Mouse (Mus musculus): ENCODE data around the gene Per3. TPM values are rescaled to one million over a fixed set of nuclear protein-coding genes. Genes with fewer than 3 reads are reported as not detected.
"Not testable (repeated sequence)": the region's sequence is repeated elsewhere in the genome, so short reads cannot be mapped to it uniquely, and the experiment has no call there.

Gene Per3
- polyA plus RNA-seq, 1 experiment = 0.03 TPM

- H3K4me3 ChIP-seq (replicated peaks) = no peak overlapping the region
- peaks cover 8% of the 10 kb centered on the region for H3K27me3 ChIP-seq (ENCODE audit: control insufficient read depth)
- peaks cover 16% of the 10 kb centered on the region for H3K4me1 ChIP-seq (ENCODE audit: control insufficient read depth)
- TF ChIP-seq TAL1 (IDR thresholded peaks at IDR 0.05; ENCODE audit: low read length) (no peak), GATA1 (IDR thresholded peaks at IDR 0.05; ENCODE audit: low read length) (no peak)
- peaks cover 5% of the 10 kb centered on the region for H3K36me3 ChIP-seq (ENCODE audit: control insufficient read depth)
- H3K9me3 ChIP-seq (ENCODE audit: control insufficient read depth, low read length) = no peaks in the 10 kb centered on the region
These were observed 3.0 kb downstream of the Per3 start for GRCm38 (mm10) chr4:151041506-151041905.

GRCm38 (mm10) chr4:151037800-151038199, 6.7 kb downstream of the Per3 start:
- Histone ChIP-seq H3K27me3 (ENCODE audit: control insufficient read depth) (no peaks in the 10 kb centered on the region), H3K36me3 (ENCODE audit: control insufficient read depth) (peaks cover 5% of the 10 kb centered on the region; the same call in 1 of the 2 replicates), H3K4me3 (replicated peaks) (no peak overlapping the region), H3K4me1 (ENCODE audit: control insufficient read depth) (no peaks in the 10 kb centered on the region), H3K9me3 (ENCODE audit: control insufficient read depth, low read length) (no peaks in the 10 kb centered on the region)
- TF ChIP-seq GATA1 (IDR thresholded peaks at IDR 0.05; ENCODE audit: low read length) (no peak), TAL1 (IDR thresholded peaks at IDR 0.05; ENCODE audit: low read length) (no peak)

- Histone ChIP-seq H3K9me3 (ENCODE audit: control insufficient read depth, low read length) (no peaks in the 10 kb centered on the region), H3K27me3 (ENCODE audit: control insufficient read depth) (no peaks in the 10 kb centered on the region), H3K4me1 (ENCODE audit: control insufficient read depth) (no peaks in the 10 kb centered on the region), H3K4me3 (replicated peaks) (no peak overlapping the region), H3K36me3 (ENCODE audit: control insufficient read depth) (peaks cover 7% of the 10 kb centered on the region; the same call in 1 of the 2 replicates)
- no peak for TF ChIP-seq GATA1 (IDR thresholded peaks at IDR 0.05; ENCODE audit: low read length)
- TF ChIP-seq TAL1 (IDR thresholded peaks at IDR 0.05; ENCODE audit: low read length) = no peak
These were observed 7.9 kb downstream of the Per3 start for GRCm38 (mm10) chr4:151036521-151036920.

- TF ChIP-seq TAL1 (IDR thresholded peaks at IDR 0.05; ENCODE audit: low read length) = no peak
- TF ChIP-seq GATA1 (IDR thresholded peaks at IDR 0.05; ENCODE audit: low read length) = no peak
- no peaks in the 10 kb centered on the region for H3K9me3 ChIP-seq (ENCODE audit: control insufficient read depth, low read length)
- H3K36me3 ChIP-seq (ENCODE audit: control insufficient read depth) = peaks cover 6% of the 10 kb centered on the region
- H3K4me3 ChIP-seq (replicated peaks) = no peak overlapping the region
- H3K4me1 ChIP-seq (ENCODE audit: control insufficient read depth) = peaks cover 6% of the 10 kb centered on the region
- H3K27me3 ChIP-seq (ENCODE audit: control insufficient read depth) = no peaks in the 10 kb centered on the region
These were observed 17.5 kb downstream of the Per3 start for GRCm38 (mm10) chr4:151027001-151027400.

- H3K4me3 ChIP-seq (replicated peaks) = no peak overlapping the region
- peaks cover 6% of the 10 kb centered on the region for H3K4me1 ChIP-seq (ENCODE audit: control insufficient read depth)
- TF ChIP-seq GATA1 (IDR thresholded peaks at IDR 0.05; ENCODE audit: low read length) (no peak), TAL1 (IDR thresholded peaks at IDR 0.05; ENCODE audit: low read length) (no peak)
- peaks cover 8% of the 10 kb centered on the region for H3K36me3 ChIP-seq (ENCODE audit: control insufficient read depth)
- H3K27me3 ChIP-seq (ENCODE audit: control insufficient read depth) = no peaks in the 10 kb centered on the region
- H3K9me3 ChIP-seq (ENCODE audit: control insufficient read depth, low read length) = no peaks in the 10 kb centered on the region
These were observed 20.3 kb downstream of the Per3 start for GRCm38 (mm10) chr4:151024152-151024551.

GRCm38 (mm10) chr4:151017356-151017755, 27.1 kb downstream of the Per3 start:
- H3K4me3 ChIP-seq (replicated peaks); H3K27me3 ChIP-seq (ENCODE audit: control insufficient read depth); H3K4me1 ChIP-seq (ENCODE audit: control insufficient read depth); H3K9me3 ChIP-seq (ENCODE audit: control insufficient read depth, low read length): not testable (repeated sequence)
- peaks cover 16% of the 10 kb centered on the region for H3K36me3 ChIP-seq (ENCODE audit: control insufficient read depth)

GRCm38 (mm10) chr4:151015946-151016345, 28.5 kb downstream of the Per3 start:
- Histone ChIP-seq H3K27me3 (ENCODE audit: control insufficient read depth) (no peaks in the 10 kb centered on the region), H3K4me3 (replicated peaks) (no peak overlapping the region), H3K4me1 (ENCODE audit: control insufficient read depth) (no peaks in the 10 kb centered on the region; the same call in 1 of the 2 replicates), H3K36me3 (ENCODE audit: control insufficient read depth) (peaks cover 20% of the 10 kb centered on the region), H3K9me3 (ENCODE audit: control insufficient read depth, low read length) (no peaks in the 10 kb centered on the region)
- TF ChIP-seq GATA1 (IDR thresholded peaks at IDR 0.05; ENCODE audit: low read length) = no peak
- TF ChIP-seq TAL1 (IDR thresholded peaks at IDR 0.05; ENCODE audit: low read length) = no peak

GRCm38 (mm10) chr4:151010316-151010715, 34.1 kb downstream of the Per3 start:
- TF ChIP-seq TAL1 (IDR thresholded peaks at IDR 0.05; ENCODE audit: low read length) = no peak
- no peak for TF ChIP-seq GATA1 (IDR thresholded peaks at IDR 0.05; ENCODE audit: low read length)
- H3K36me3 ChIP-seq (ENCODE audit: control insufficient read depth) = peaks cover 12% of the 10 kb centered on the region; the same call in 1 of the 2 replicates
- H3K4me3 ChIP-seq (replicated peaks) = no peak overlapping the region
- no peaks in the 10 kb centered on the region for H3K4me1 ChIP-seq (ENCODE audit: control insufficient read depth)
- no peaks in the 10 kb centered on the region for H3K27me3 ChIP-seq (ENCODE audit: control insufficient read depth)
- H3K9me3 ChIP-seq (ENCODE audit: control insufficient read depth, low read length) = no peaks in the 10 kb centered on the region

- Histone ChIP-seq H3K36me3 (ENCODE audit: control insufficient read depth) (peaks cover 4% of the 10 kb centered on the region; the same call in 1 of the 2 replicates), H3K9me3 (ENCODE audit: control insufficient read depth, low read length) (no peaks in the 10 kb centered on the region), H3K27me3 (ENCODE audit: control insufficient read depth) (no peaks in the 10 kb centered on the region), H3K4me3 (replicated peaks) (no peak overlapping the region), H3K4me1 (ENCODE audit: control insufficient read depth) (no peaks in the 10 kb centered on the region)
- TF ChIP-seq GATA1 (IDR thresholded peaks at IDR 0.05; ENCODE audit: low read length) = no peak
- no peak for TF ChIP-seq TAL1 (IDR thresholded peaks at IDR 0.05; ENCODE audit: low read length)
These were observed 37.5 kb downstream of the Per3 start for GRCm38 (mm10) chr4:151006945-151007344.

- TF ChIP-seq TAL1 (IDR thresholded peaks at IDR 0.05; ENCODE audit: low read length) (no peak), GATA1 (IDR thresholded peaks at IDR 0.05; ENCODE audit: low read length) (no peak)
- Histone ChIP-seq H3K36me3 (ENCODE audit: control insufficient read depth) (peaks cover 4% of the 10 kb centered on the region; the same call in 1 of the 2 replicates), H3K4me1 (ENCODE audit: control insufficient read depth) (no peaks in the 10 kb centered on the region), H3K9me3 (ENCODE audit: control insufficient read depth, low read length) (no peaks in the 10 kb centered on the region), H3K4me3 (replicated peaks) (no peak overlapping the region), H3K27me3 (ENCODE audit: control insufficient read depth) (no peaks in the 10 kb centered on the region)
These were observed 38.7 kb downstream of the Per3 start for GRCm38 (mm10) chr4:151005656-151006318.
